Mouse (Mus musculus) testis, adult 2 months (tissue): ENCODE measurements at regions not wholly inside any gene's neighbourhood (a gene's known extent, or its start where the extent isn't known, plus 50 kb on each side); places are given as distances from the start of the nearest gene placed in this dataset.

ENCODE experiments used
- H3K27ac ChIP-seq: fragments of 200-500 bp; 2 replicates; pipeline ENCODE4 v1.5.1; 2012; ENCODE audit warnings: low read depth, low read length; ENCODE audit not compliant: control insufficient read depth, insufficient read depth
- H3K27me3 ChIP-seq: fragments of 200-500 bp; 2 replicates; pipeline ENCODE4 v1.6.1; 2012; ENCODE audit warnings: mild to moderate bottlenecking, low read length, moderate library complexity; ENCODE audit not compliant: control insufficient read depth, insufficient read depth
- H3K36me3 ChIP-seq: fragments of 200-500 bp; 2 replicates; pipeline ENCODE4 v1.6.1; 2012; ENCODE audit warnings: mild to moderate bottlenecking, low read length; ENCODE audit not compliant: control insufficient read depth, insufficient read depth
- H3K4me1 ChIP-seq: fragments of 200-500 bp; 2 replicates; pipeline ENCODE4 v1.6.1; 2012; ENCODE audit warnings: low read length; ENCODE audit not compliant: control insufficient read depth, insufficient read depth
- H3K4me3 ChIP-seq: fragments of 200-500 bp; 2 replicates; pipeline ENCODE4 v1.5.1; 2012; ENCODE audit warnings: low read depth, mild to moderate bottlenecking, low read length, moderate library complexity, mixed read lengths; ENCODE audit not compliant: control insufficient read depth
- CTCF ChIP-seq: fragments of 200-500 bp; IDR thresholded peaks from 2 replicates; pipeline ENCODE4 v1.5.1; 2012; ENCODE audit warnings: low read depth, mild to moderate bottlenecking, inconsistent platforms, low read length, moderate library complexity; ENCODE audit not compliant: control insufficient read depth, insufficient read depth, insufficient replicate concordance
- POLR2A ChIP-seq: fragments of 200-500 bp; IDR thresholded peaks from 2 replicates; pipeline ENCODE4 v1.6.1; 2012; ENCODE audit warnings: low read depth, mild to moderate bottlenecking, inconsistent platforms, low read length, moderate library complexity; ENCODE audit not compliant: control insufficient read depth

DNA sequence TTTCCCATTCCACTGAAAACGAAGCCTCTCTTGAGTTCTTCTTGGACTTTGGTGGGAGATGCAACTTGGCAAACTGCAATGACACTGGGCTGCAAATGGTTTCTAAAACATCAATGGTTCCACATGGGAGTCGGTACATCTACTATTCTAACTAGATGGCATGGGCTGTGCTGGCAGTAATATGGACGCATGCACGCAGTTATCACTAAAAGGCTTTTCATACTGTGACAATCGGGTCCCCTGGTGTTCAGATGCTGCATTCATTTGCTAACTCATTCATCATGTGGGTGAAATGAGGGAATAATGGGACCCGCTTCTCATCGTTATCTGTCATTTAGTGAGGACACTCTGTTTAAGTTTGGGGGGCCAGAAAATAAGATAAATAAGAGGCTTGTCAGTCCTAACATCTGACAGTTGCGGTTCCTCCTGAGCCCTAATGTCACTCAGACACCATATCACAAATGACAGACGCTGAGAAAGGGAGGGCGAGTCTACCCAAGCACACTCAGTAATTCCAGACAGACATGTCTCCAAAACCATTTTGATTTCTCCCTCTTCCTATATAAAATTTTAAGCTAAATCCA is 553.5 kb downstream of the Rps29 start:
- TF ChIP-seq POLR2A (no peak), CTCF (no peak)
- H3K27ac ChIP-seq = no peak overlapping the region

DNA sequence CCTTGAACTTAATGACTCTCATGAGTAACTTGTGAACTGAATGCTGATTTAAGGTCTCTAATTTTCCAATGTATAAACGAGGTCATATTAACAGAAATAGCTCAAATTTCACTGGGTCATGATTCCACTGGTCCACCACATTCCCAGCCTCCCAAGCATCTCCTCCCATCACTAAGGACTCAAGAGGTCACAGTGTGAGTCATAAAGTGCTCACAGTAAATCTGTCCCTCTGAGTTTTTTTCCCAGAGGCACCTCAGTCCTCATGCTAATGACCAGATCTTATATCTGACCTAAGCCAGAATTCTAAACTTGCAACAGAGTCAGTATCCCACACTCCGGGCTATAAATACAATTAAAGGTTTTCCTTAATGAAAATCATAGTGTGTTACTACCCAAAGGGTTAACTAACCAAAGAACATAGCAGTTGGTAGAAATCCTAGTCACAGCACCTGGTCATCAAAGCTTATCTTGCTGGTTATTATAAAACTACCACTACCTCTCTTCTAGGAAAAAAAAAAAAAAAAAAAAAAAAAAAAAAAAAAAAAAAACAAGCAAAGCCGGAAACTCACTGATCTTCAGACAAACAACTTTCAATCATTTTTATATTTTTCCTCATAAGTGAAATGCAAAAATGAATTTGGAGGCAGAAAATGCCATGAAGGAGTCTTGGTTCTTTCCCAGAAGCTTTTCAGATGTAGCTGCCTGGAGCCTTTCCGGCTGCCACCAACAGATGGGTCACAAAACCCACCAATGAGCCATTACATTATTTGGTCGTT is 554.3 kb downstream of the Rps29 start:
- Histone ChIP-seq H3K4me3 (no peak overlapping the region), H3K27ac (no peak overlapping the region), H3K27me3 (no peaks in the 10 kb centered on the region), H3K4me1 (no peaks in the 10 kb centered on the region), H3K36me3 (no peaks in the 10 kb centered on the region)
- TF ChIP-seq CTCF (no peak), POLR2A (no peak)

More for the DNA sequence above, 553.5 kb downstream of the Rps29 start:
- no peak overlapping the region for H3K4me3 ChIP-seq
- no peaks in the 10 kb centered on the region for H3K4me1 ChIP-seq
- H3K27me3 ChIP-seq = no peaks in the 10 kb centered on the region
- H3K36me3 ChIP-seq = no peaks in the 10 kb centered on the region

DNA sequence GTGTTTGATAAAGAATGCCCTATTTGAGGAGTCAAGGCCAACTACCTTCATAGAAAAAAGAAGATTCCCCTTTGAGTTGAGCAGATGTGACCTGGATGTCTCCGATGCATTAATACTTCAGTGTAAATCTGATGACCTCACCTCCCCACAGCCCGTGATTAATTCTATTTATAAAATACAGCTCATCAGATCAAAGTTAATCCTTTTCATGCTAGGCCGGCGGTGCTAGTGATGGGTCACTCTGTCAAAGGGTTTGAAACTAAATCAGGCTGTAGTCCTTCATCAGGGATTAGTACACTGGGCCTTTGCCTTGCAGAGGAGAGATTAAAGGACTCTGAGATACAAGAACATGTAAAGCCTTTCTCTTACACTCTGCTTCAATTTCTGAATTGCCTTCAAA is 556.3 kb downstream of the Rps29 start:
- Histone ChIP-seq H3K4me3 (no peak overlapping the region), H3K4me1 (no peaks in the 10 kb centered on the region), H3K27me3 (no peaks in the 10 kb centered on the region), H3K36me3 (no peaks in the 10 kb centered on the region), H3K27ac (no peak overlapping the region)
- TF ChIP-seq POLR2A (no peak), CTCF (no peak)

DNA sequence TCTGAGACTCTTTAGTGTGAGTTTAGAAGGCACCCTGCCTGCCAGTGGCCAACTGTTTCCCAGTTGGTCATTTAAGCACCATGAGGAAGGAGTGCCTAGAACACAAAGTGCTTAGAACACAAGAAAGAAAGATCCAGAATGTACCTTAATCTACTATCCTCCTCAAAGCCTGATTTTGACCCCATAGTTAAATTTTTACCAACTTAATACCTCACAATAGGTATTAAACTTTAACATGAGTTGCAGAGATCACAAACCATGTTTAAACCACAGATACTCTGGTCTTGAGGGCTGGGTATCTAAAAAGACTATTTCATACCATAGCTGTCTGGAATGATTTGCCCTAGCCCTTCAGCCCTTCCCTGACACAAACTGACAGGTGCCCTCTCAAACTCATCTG is 557.6 kb downstream of the Rps29 start:
- Histone ChIP-seq H3K27me3 (no peaks in the 10 kb centered on the region), H3K4me3 (no peak overlapping the region), H3K36me3 (no peaks in the 10 kb centered on the region), H3K27ac (no peak overlapping the region), H3K4me1 (no peaks in the 10 kb centered on the region)
- TF ChIP-seq CTCF (no peak), POLR2A (no peak)

DNA sequence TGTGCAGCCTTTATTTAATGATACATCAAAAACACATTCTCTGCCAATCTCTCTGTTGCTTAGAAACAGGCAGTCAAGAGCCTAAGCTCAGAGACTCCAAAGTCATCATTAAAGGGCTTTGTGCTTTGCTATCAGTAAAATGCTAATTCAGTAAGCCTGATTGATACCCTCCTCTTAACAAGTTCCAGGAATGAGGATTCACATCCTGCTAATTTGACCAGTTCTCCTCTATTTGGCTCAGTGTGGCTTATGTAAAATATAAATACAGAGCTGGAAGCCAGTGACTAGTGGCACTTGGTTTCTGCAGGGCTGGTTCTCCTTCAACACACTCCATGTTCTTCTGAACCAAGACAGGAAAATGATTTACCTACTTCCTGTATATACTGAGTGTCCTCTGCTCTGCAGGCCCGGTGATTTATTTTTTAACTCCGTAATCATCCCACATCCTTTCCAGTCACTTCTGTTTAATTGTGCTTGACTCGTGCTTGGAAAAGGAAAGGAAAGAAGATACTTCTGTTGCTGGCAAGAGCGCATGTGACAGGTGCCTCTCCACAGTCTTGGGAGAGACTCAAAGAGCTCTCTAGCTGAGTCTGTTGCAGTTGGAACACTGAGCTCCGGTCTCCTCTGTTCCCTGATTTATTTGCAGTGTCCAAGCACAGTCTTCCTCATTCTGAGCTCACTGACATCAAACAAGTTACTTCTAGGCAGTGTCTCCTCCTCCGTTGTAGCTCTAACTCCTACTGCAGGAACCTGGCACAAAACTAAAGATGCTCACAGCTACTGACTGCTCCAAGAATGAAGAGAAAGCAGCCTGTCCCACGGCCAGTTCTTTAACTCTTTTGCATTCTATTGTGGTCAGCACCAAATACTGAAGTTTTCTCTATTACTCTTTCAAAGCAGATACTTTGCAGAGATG is 559.0 kb downstream of the Rps29 start:
- TF ChIP-seq CTCF = no peak
- TF ChIP-seq POLR2A = no peak
- no peak overlapping the region for H3K4me3 ChIP-seq
- H3K27me3 ChIP-seq = no peaks in the 10 kb centered on the region
- no peaks in the 10 kb centered on the region for H3K36me3 ChIP-seq
- no peak overlapping the region for H3K27ac ChIP-seq
- no peaks in the 10 kb centered on the region for H3K4me1 ChIP-seq

DNA sequence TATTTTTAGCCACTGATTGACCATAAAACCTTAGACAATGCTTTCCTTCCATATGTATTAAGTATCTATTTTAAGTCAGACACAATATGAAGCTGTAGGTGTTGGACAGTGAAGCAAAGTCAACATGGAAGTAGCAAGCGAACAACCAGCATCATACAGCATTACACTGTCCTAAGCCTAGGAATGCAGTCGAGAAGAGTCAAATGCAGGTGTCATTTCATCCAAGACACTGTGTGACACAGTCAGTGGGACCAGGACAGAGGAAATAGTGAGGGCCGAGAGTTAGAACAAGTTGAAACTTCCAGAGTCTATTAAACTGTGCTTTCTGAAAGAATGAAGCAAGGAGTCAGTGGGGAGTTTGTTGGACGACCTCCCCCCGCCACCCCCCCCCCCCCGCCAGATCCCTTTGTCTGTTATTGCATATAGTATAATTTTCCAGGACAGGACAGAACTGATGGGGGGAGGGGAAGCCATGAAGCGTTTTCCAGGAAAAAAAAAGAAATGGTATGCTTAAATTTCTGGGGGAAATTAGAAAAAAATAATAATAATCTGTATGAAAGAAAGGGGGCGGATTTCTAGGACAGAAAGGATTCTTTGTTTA is 559.9 kb downstream of the Rps29 start:
- H3K27me3 ChIP-seq = no peaks in the 10 kb centered on the region
- no peaks in the 10 kb centered on the region for H3K4me1 ChIP-seq
- no peak for TF ChIP-seq CTCF
- no peak for TF ChIP-seq POLR2A
- no peak overlapping the region for H3K27ac ChIP-seq
- no peak overlapping the region for H3K4me3 ChIP-seq
- no peaks in the 10 kb centered on the region for H3K36me3 ChIP-seq

DNA sequence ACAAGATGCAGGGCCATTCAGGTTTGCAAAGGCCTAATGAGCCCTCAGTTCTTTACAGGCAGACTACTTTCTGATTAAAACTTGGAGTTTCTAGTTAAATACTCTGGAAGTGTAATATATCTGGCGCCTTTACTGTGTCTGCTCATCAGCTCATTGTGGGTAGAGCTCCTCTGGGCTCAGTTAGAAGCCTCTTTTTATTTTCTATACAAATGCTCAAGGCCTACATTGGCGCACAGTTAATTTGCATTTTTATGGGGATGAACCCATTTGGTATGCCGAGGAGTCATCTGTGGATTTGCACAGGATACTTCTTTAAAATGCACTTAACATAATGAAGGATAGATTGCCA is 573.5 kb downstream of the Rps29 start:
- Histone ChIP-seq H3K27ac (no peak overlapping the region), H3K4me1 (no peaks in the 10 kb centered on the region), H3K27me3 (no peaks in the 10 kb centered on the region), H3K36me3 (no peaks in the 10 kb centered on the region), H3K4me3 (no peak overlapping the region)
- TF ChIP-seq CTCF = no peak
- TF ChIP-seq POLR2A = no peak
